In the genomic region with DNA sequence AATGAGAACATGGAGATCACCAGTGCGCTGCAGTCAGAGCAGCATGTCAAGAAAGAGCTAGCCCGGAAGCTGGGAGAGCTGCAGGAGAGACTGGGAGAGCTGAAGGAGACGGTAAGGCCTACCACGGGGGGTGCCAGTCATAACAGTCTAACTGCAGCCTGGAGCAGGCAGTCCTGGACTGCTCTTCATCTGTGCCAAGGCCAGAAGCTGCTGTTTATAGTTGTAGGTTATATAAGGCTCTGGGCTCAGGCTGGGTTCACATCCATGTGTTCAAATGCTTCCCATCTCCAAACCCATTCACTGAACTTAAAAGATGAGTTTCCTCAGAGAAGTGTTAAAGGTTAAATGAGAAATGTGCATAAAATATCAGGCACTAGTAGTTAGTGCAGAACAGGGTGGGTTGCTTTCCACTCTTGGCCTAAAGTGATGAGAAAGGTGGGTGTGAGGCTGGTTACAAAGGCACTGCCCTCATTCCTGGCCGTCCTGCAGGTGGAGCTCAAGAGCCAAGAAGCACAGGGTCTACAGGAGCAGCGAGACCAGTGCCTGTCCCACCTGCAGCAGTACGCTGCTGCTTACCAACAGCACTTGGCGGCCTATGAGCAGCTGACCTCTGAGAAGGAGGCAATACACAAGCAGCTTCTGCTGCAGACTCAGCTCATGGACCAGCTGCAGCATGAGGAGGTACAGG, we compare ENCODE assay signal across 8 mouse cellular contexts. TPM values are rescaled to one million over a fixed set of nuclear protein-coding genes. Genes with fewer than 3 reads are reported as not detected.
A peak's percentile ranks its signal among the peaks of the same experiment; 100 is the strongest.
DNase-seq lines count a peak whose midpoint lies in the region; ATAC-seq and TF ChIP-seq lines count a peak whose summit lies in the region.

No protein-coding gene starts in this region.

- peaks cover 12% of the 10 kb centered on the region; the same call in 1 of the 2 replicates for H3K36me3 ChIP-seq in liver, adult 2 months (ENCODE audit: control insufficient read depth, insufficient read depth, low read length)
- H3K36me3 ChIP-seq in liver, embryonic 11.5 days (ENCODE audit: control insufficient read depth, insufficient read depth, low read length), result peaks cover 49% of the 10 kb centered on the region
- peaks cover 96% of the 10 kb centered on the region for H3K36me3 ChIP-seq in limb, embryonic 13.5 days

- H3K4me1 ChIP-seq in liver, adult 2 months (ENCODE audit: control insufficient read depth, insufficient read depth, low read length), result no peaks in the 10 kb centered on the region
- no peaks in the 10 kb centered on the region for H3K4me1 ChIP-seq in liver, embryonic 11.5 days (replicated peaks; ENCODE audit: control insufficient read depth, insufficient read depth, low read length)
- H3K4me1 ChIP-seq in limb, embryonic 13.5 days, result peaks cover 19% of the 10 kb centered on the region

- ATAC-seq in liver, embryonic 11.5 days (replicated peaks; ENCODE audit: low FRiP score), result no peak
- ATAC-seq in limb, embryonic 13.5 days (ENCODE audit: low FRiP score, low read depth), result peak; percentile 62

- intact Hi-C loops in heart, postnatal 36 days (cut with DNase I), result no loop called here

- no peak overlapping the region for H3K4me2 ChIP-seq in liver, embryonic 11.5 days
- H3K4me2 ChIP-seq in limb, embryonic 13.5 days (replicated peaks), result no peak overlapping the region

- 86% methylated on average over 8 of the region's 8 CpGs for WGBS in liver, adult 2 months
- WGBS in liver, embryonic 11.5 days, result 66% methylated on average over 8 of the region's 8 CpGs
- WGBS in limb, embryonic 13.5 days, result 48% methylated on average over 8 of the region's 8 CpGs

- no peaks in the 10 kb centered on the region for H3K27me3 ChIP-seq in liver, adult 2 months (ENCODE audit: control insufficient read depth, insufficient read depth, low read length)
- no peaks in the 10 kb centered on the region for H3K27me3 ChIP-seq in liver, embryonic 11.5 days (replicated peaks; ENCODE audit: control insufficient read depth, insufficient read depth, low read length)
- no peaks in the 10 kb centered on the region for H3K27me3 ChIP-seq in limb, embryonic 13.5 days

- no peak overlapping the region for H3K4me3 ChIP-seq in liver, adult 2 months (ENCODE audit: insufficient read depth, low read depth, low read length)
- H3K4me3 ChIP-seq in liver, embryonic 11.5 days (ENCODE audit: low read depth, low read length), result no peak overlapping the region
- no peak overlapping the region for H3K4me3 ChIP-seq in limb, embryonic 13.5 days

- TF ChIP-seq POLR2A in liver, adult 2 months (IDR thresholded peaks at IDR 0.05; ENCODE audit: extremely low read depth, insufficient read depth, low read length), result no peak

- H3K27ac ChIP-seq in liver, adult 2 months (replicated peaks; ENCODE audit: insufficient read depth, low read depth, low read length), result no peak overlapping the region
- H3K27ac ChIP-seq in liver, embryonic 11.5 days (ENCODE audit: low read depth, low read length), result no peak overlapping the region
- H3K27ac ChIP-seq in limb, embryonic 13.5 days, result peak overlapping the region; percentile 23; the same call in 1 of the 2 replicates

- no peaks in the 10 kb centered on the region for H3K9me3 ChIP-seq in liver, embryonic 11.5 days (ENCODE audit: control insufficient read depth, low read length)
- no peaks in the 10 kb centered on the region for H3K9me3 ChIP-seq in limb, embryonic 13.5 days

- no peaks in the 10 kb centered on the region for H3K79me2 ChIP-seq in liver, adult 2 months (ENCODE audit: control insufficient read depth, insufficient read depth, low read length)

- no peak for DNase-seq in liver, adult 2 months (ENCODE audit: extremely low read depth, low read depth, low spot score)
- no peak for DNase-seq in liver, embryonic 11.5 days (ENCODE audit: low spot score)
- DNase-seq in R1 (ENCODE audit: low read depth, low spot score), result peak; percentile 71
- DNase-seq in cerebellum, postnatal 10 days, result peak; percentile 79 to 81
- DNase-seq in heart, postnatal 36 days, result peak; percentile 50 to 64
- peak; percentile 65 for DNase-seq in retina, postnatal 1 day
- DNase-seq in urinary bladder, postnatal 10 days (ENCODE audit: low spot score), result no peak

- no peak overlapping the region for H3K9ac ChIP-seq in liver, adult 2 months (ENCODE audit: low read depth, low read length)
- H3K9ac ChIP-seq in liver, embryonic 11.5 days (ENCODE audit: low read depth, low read length), result no peak overlapping the region
- no peak overlapping the region for H3K9ac ChIP-seq in limb, embryonic 13.5 days

- TF ChIP-seq CTCF in liver, adult 2 months (IDR thresholded peaks at IDR 0.05; ENCODE audit: low read depth, low read length), result peak; percentile 80

RNA-seq across cellular contexts. Expression of gene Swi5, which starts 16.4 kb away (rescaled TPM):
- 313 and 384 TPM in 2 replicates for total RNA-seq in liver, adult 2 months (2014; rRNA removed)
- 171 and 203 TPM in 2 replicates for polyA plus RNA-seq in liver, adult 2 months (2012; rRNA removed)
- 369 and 385 TPM in 2 replicates for polyA plus RNA-seq in liver, embryonic 11.5 days (2014; fragmentation: Nextera tagmentation; extraction: Ambion mirVana)
- total RNA-seq in heart, postnatal 36 days (2021), result 100 to 1,000 TPM; 188 to 208 TPM
- 451 and 463 TPM in 2 replicates for polyA plus RNA-seq in limb, embryonic 13.5 days (2015; fragmentation: Nextera tagmentation; extraction: Ambion mirVana)

RNA-seq across cellular contexts. Expression of gene Golga2, which starts 17.1 kb away (rescaled TPM):
- total RNA-seq in liver, adult 2 months (2014; rRNA removed), result 16.0 and 17.1 TPM in 2 replicates
- 13.4 and 17.0 TPM in 2 replicates for polyA plus RNA-seq in liver, adult 2 months (2012; rRNA removed)
- 18.8 and 19.7 TPM in 2 replicates for polyA plus RNA-seq in liver, embryonic 11.5 days (2014; fragmentation: Nextera tagmentation; extraction: Ambion mirVana)
- 10 to 100 TPM; 74.5 to 78.2 TPM for total RNA-seq in heart, postnatal 36 days (2021)
- 27.1 and 28.2 TPM in 2 replicates for polyA plus RNA-seq in limb, embryonic 13.5 days (2015; fragmentation: Nextera tagmentation; extraction: Ambion mirVana)

RNA-seq across cellular contexts. Expression of gene Uck1, which starts 44.3 kb away (rescaled TPM):
- total RNA-seq in liver, adult 2 months (2014; rRNA removed), result 27.5 and 36.7 TPM in 2 replicates
- 66.1 and 96.7 TPM in 2 replicates for polyA plus RNA-seq in liver, adult 2 months (2012; rRNA removed)
- polyA plus RNA-seq in liver, embryonic 11.5 days (2014; fragmentation: Nextera tagmentation; extraction: Ambion mirVana), result 57.3 and 59.5 TPM in 2 replicates
- 10 to 100 TPM; 22.9 to 24.1 TPM for total RNA-seq in heart, postnatal 36 days (2021)
- 69.7 and 75.1 TPM in 2 replicates for polyA plus RNA-seq in limb, embryonic 13.5 days (2015; fragmentation: Nextera tagmentation; extraction: Ambion mirVana)

RNA-seq across cellular contexts. Expression of gene Ciz1, which starts 47.8 kb away (rescaled TPM):
- total RNA-seq in liver, adult 2 months (2014; rRNA removed), result 9.5 and 10.0 TPM in 2 replicates
- 47.1 and 71.7 TPM in 2 replicates for polyA plus RNA-seq in liver, adult 2 months (2012; rRNA removed)
- 45.5 and 45.8 TPM in 2 replicates for polyA plus RNA-seq in liver, embryonic 11.5 days (2014; fragmentation: Nextera tagmentation; extraction: Ambion mirVana)
- 10 to 100 TPM; 25.0 to 33.3 TPM for total RNA-seq in heart, postnatal 36 days (2021)
- 49.8 and 54.9 TPM in 2 replicates for polyA plus RNA-seq in limb, embryonic 13.5 days (2015; fragmentation: Nextera tagmentation; extraction: Ambion mirVana)

RNA-seq across cellular contexts. Expression of gene Dnm1, which starts 48.8 kb away (rescaled TPM):
- 0.09 and 0.40 TPM in 2 replicates for total RNA-seq in liver, adult 2 months (2014; rRNA removed)
- polyA plus RNA-seq in liver, adult 2 months (2012; rRNA removed), result 0.60 and 0.90 TPM in 2 replicates
- 9.3 and 10.0 TPM in 2 replicates for polyA plus RNA-seq in liver, embryonic 11.5 days (2014; fragmentation: Nextera tagmentation; extraction: Ambion mirVana)
- 1 to 10 TPM; 4.0 TPM for total RNA-seq in heart, postnatal 36 days (2021)
- polyA plus RNA-seq in limb, embryonic 13.5 days (2015; fragmentation: Nextera tagmentation; extraction: Ambion mirVana), result 32.4 and 32.5 TPM in 2 replicates

Comparison
In these comparisons a context has a peak if more than half of its experiments do, and no peak if none do; other contexts are left out.
1. DNase-seq: peak in R1 (single experiment), cerebellum, postnatal 10 days (2 of 2), heart, postnatal 36 days (2 of 2) and retina, postnatal 1 day (single experiment); none in liver, adult 2 months (single experiment), liver, embryonic 11.5 days (single experiment) and urinary bladder, postnatal 10 days (single experiment).